10 mouse cellular contexts compared by ENCODE assay signal in genomic region chr13:25024655-25025054, GRCm38 (mm10). TPM values are rescaled to one million over a fixed set of nuclear protein-coding genes. Genes with fewer than 3 reads are reported as not detected.
A peak's percentile ranks its signal among the peaks of the same experiment; 100 is the strongest.
DNase-seq lines count a peak whose midpoint lies in the region; ATAC-seq and TF ChIP-seq lines count a peak whose summit lies in the region.
"Had no signal": no experiment of that assay in that cellular context is flagged by ENCODE, and none has a peak within 500 bp of the region (broad histone marks: within the 10 kb centered on the region; RNA-seq: fewer than 3 reads in every experiment).

No protein-coding gene starts in this region.

- no peaks in the 10 kb centered on the region for H3K27me3 ChIP-seq in midbrain, postnatal 0 days (ENCODE audit: insufficient read depth, low read length)
- H3K27me3 ChIP-seq in midbrain, embryonic 11.5 days (ENCODE audit: control insufficient read depth, insufficient read depth, low read length) = no peaks in the 10 kb centered on the region

- ATAC-seq in midbrain, postnatal 0 days (ENCODE audit: low FRiP score) = no peak
- ATAC-seq in midbrain, embryonic 11.5 days (ENCODE audit: low FRiP score) = no peak
- ATAC-seq in inflammation-experienced regulatory T-cells, adult 6 months = no peak

- H3K4me2 ChIP-seq in midbrain, postnatal 0 days (ENCODE audit: low read depth, low read length, poor library complexity, severe bottlenecking) = no peak overlapping the region
- H3K4me2 ChIP-seq in midbrain, embryonic 11.5 days = no peak overlapping the region

- no peak overlapping the region for H3K27ac ChIP-seq in midbrain, postnatal 0 days (ENCODE audit: low read depth, low read length)
- no peak overlapping the region for H3K27ac ChIP-seq in midbrain, embryonic 11.5 days (ENCODE audit: low read depth, low read length)

- no peak overlapping the region for H3K9ac ChIP-seq in midbrain, postnatal 0 days (replicated peaks; ENCODE audit: low read length, poor library complexity, severe bottlenecking)
- no peak overlapping the region for H3K9ac ChIP-seq in midbrain, embryonic 11.5 days (ENCODE audit: low read length)

- H3K9me3 ChIP-seq in midbrain, postnatal 0 days (ENCODE audit: low read length) = no peaks in the 10 kb centered on the region
- no peaks in the 10 kb centered on the region for H3K9me3 ChIP-seq in midbrain, embryonic 11.5 days (ENCODE audit: control insufficient read depth, low read length)
- H3K9me3 ChIP-seq: megakaryocyte, embryonic 14.5 days had no signal

- no peaks in the 10 kb centered on the region for H3K4me1 ChIP-seq in midbrain, postnatal 0 days (ENCODE audit: insufficient read depth, low read length)
- peaks cover 2% of the 10 kb centered on the region; the same call in 1 of the 2 replicates for H3K4me1 ChIP-seq in midbrain, embryonic 11.5 days (ENCODE audit: control insufficient read depth, insufficient read depth, low read length)

- peak; percentile 64 for TF ChIP-seq CTCF in midbrain, postnatal 0 days (IDR thresholded peaks at IDR 0.05)

- no peak overlapping the region for H3K4me3 ChIP-seq in midbrain, postnatal 0 days (ENCODE audit: low read depth, low read length)
- H3K4me3 ChIP-seq in midbrain, embryonic 11.5 days (ENCODE audit: low read depth, low read length) = no peak overlapping the region
- H3K4me3 ChIP-seq: megakaryocyte, embryonic 14.5 days had no signal

- DNase-seq in heart, postnatal 14 days = peak; percentile 23 to 62
- no peak for DNase-seq in heart, adult 8-10 months (ENCODE audit: low spot score)
- peak; percentile 66 for DNase-seq in midbrain, postnatal 0 days (ENCODE audit: low spot score)
- no peak for DNase-seq in midbrain, embryonic 11.5 days (ENCODE audit: low spot score, missing footprints)
- peak; percentile 60 for DNase-seq in R1 (ENCODE audit: low read depth, low spot score)
- peak; percentile 56 for DNase-seq in kidney, postnatal 14 days
- DNase-seq in cerebellum, adult 9-11 months = no peak

- WGBS in midbrain, postnatal 0 days = 29% methylated on average over 2 of the region's 2 CpGs
- WGBS in midbrain, embryonic 11.5 days = 32% methylated on average over 2 of the region's 2 CpGs

- intact Hi-C loops in heart, postnatal 14 days (cut with DNase I) = loop anchor here (1.0 kb wide), 1 partner anchor 92 kb away; no protein-coding TSS in a partner anchor

- H3K36me3 ChIP-seq in midbrain, postnatal 0 days (ENCODE audit: insufficient read depth, low read length) = no peaks in the 10 kb centered on the region
- no peaks in the 10 kb centered on the region for H3K36me3 ChIP-seq in midbrain, embryonic 11.5 days (ENCODE audit: control insufficient read depth, insufficient read depth, low read length)

RNA-seq across cellular contexts. Expression of gene Mrs2, which starts 4.5 kb away (rescaled TPM):
- 10 to 100 TPM; 42.3 to 51.0 TPM for total RNA-seq in heart, postnatal 14 days (2021)
- total RNA-seq in heart, adult 8-10 months (2022) = 10 to 100 TPM; 41.8 to 54.6 (median 43.7) TPM
- total RNA-seq in midbrain, postnatal 0 days (2014; rRNA removed) = 41.8 and 42.0 TPM in 2 replicates
- 10.9 and 13.0 TPM in 2 replicates for polyA plus RNA-seq in midbrain, postnatal 0 days (2015; fragmentation: Nextera tagmentation; extraction: Ambion mirVana)
- 24.3 and 31.9 TPM in 2 replicates for polyA plus RNA-seq in midbrain, embryonic 11.5 days (2014; fragmentation: Nextera tagmentation; extraction: Ambion mirVana)
- polyA plus RNA-seq in inflammation-experienced regulatory T-cells, adult 6 months (2017; shearing (Covaris generic)) = 1 to 10 TPM; 5.0 to 6.5 (median 5.5) TPM

RNA-seq across cellular contexts. Expression of gene Dcdc2a, which starts 31.1 kb away (rescaled TPM):
- under 1 TPM in 1 of 2 experiments, not detected in 1; 0.26 TPM for total RNA-seq in heart, postnatal 14 days (2021)
- not detected for total RNA-seq in heart, adult 8-10 months (2022)
- 1.5 and 3.8 TPM in 2 replicates for total RNA-seq in midbrain, postnatal 0 days (2014; rRNA removed)
- polyA plus RNA-seq in midbrain, postnatal 0 days (2015; fragmentation: Nextera tagmentation; extraction: Ambion mirVana) = 6.3 and 8.0 TPM in 2 replicates
- polyA plus RNA-seq in midbrain, embryonic 11.5 days (2014; fragmentation: Nextera tagmentation; extraction: Ambion mirVana) = 1.8 and 2.1 TPM in 2 replicates
- not detected for polyA plus RNA-seq in inflammation-experienced regulatory T-cells, adult 6 months (2017; shearing (Covaris generic))
- total RNA-seq: heart, postnatal 36 days had no signal

Comparison
In these comparisons a context has a peak if more than half of its experiments do, and no peak if none do; other contexts are left out.
1. DNase-seq: peak in heart, postnatal 14 days (2 of 2), midbrain, postnatal 0 days (single experiment), R1 (single experiment) and kidney, postnatal 14 days (single experiment); none in heart, adult 8-10 months (single experiment), midbrain, embryonic 11.5 days (single experiment) and cerebellum, adult 9-11 months (single experiment).